Mouse (Mus musculus): ENCODE measurements around the gene Fut1.

The Fut1 gene

DNA sequence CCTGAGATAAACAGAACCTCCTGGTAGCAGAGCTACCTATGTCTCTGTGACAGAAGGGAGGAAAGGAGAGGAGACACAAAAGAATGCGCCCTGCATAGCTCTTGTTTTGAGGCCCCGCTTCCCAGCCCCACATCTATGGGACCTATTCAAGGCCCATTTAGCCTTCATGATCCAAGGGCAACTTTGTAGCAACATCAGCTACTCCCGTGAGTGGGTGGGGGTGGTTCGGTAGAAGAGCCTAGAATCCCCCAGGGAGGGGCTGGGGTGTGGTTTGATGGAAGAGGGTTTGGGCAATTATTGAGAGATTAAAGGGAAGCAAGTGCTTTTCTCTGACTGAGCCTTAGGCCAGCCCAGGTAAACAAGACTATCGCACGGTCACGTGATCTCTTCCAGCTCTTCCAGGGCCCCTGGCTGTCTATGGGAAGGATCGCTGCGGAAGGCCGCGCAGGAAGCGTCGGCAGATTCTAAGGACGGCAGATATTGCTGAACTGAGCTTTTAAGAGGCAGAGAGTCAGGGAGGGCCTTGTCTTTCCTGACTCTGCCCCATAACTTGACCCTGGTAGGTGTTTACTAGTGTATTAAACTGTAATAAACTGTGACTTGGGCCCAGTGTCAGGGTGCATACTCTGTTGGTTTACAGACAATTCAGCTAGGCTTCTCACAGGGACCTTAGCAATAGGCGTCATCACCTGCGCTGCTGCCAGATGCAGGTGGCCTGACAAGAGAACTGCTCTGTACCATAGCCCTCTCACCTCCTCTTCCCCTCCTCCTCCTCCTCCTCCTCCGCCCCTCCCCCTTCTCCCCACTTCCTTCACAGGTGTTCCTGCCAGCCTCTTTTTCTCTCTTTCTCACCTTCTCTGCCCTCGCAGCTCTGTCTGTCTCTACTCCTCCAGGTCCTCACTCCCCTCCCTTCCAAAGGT is 17.9 kb upstream of the Fut1 start:
- no peak for DNase-seq (ENCODE audit: low spot score)

DNA sequence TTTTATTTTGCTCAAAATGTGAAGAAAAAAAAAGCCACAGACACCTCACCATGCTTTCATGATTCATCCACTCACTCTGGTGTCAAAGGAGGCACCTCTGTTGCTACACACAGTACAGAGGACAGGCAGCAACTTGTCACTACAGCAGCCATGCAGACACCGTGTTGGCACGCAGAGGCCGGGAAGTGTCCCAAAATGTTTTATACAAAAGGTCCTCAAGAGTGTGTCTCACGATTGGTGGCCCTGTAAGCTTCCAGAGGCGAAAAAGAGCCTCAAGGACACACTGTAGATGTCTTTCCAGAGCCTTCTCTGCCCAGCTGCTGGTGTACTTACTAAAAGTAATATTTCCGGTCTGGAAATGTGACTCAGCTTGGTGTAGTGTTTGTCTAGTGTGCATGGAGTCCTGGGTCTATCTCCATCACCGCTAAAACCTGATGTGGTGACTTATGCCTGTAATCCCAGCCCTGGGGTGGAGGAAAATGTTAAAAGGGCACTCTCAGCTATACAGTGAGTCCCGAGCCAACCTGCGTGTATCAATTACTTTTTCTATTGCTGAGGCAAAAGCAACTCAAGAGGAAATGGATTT is 11.3 kb upstream of the Fut1 start:
- no peak for DNase-seq (ENCODE audit: low spot score)

DNA sequence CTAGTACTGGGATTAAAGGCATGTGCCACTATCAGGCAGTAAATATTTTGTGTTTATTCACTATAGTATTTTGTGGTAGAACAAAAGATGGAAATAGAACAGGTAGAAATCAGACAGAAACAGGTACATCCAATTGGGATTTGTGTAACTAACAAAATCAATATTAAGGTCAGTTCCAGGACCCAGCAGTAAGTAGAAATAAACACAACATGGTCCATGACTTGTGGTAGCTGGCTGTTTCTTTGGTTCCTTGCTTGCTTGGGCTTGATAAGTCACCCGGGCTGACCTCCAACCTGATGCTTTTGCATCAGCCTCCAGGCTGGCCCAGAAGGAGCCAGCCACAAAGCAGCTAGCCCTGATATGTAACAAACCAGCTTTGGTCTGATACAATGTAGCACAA is 7.6 kb upstream of the Fut1 start:
- DNase-seq (ENCODE audit: low spot score) = no peak

DNA sequence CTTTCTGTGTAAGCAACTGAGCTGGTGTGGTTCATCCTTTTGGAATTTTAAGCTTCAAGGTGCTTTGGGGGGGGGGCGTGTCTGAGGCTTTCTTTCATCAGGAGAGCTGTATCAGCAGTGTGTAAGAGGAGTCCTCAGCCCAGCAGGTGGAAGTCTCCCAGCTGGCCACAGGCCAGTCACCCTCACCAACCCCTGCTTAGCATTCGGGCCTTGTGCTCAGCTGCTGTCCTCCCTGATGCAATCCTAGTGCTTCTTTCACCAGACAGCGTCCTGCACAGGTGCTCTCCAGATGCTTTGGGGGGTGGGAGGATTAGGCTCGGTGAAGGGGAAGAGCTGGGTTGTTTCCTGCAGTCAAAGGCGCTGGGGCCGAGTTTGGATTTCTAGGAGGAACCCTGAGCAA is 812 bp upstream of the Fut1 start:
- no peak for DNase-seq (ENCODE audit: low spot score)

DNA sequence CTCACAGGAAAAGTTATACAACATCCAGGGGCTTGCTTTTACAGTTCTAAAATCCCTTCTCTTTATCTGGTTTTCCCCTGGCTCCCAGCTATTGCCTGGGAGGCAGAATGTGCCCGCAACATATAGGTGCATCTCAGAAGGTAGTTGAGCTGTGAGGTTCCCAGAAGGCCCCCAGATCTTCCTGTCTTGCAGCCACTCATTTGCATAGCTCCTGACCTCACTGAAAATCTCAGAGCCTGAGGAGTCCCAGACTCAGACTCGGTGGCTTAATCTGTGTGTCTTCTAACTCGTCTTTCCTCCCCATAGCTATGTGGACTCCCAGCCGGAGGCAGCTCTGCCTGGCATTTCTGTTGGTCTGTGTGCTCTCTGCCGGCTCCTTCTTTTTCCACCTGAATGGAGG is 1.2 kb downstream of the Fut1 start:
- DNase-seq (ENCODE audit: low spot score) = no peak

GRCm38 (mm10) chr7:45619592-45619991 is 2.5 kb downstream of the Fut1 start:
- no peak for DNase-seq (ENCODE audit: low spot score)

GRCm38 (mm10) chr7:45621443-45621842 is 4.4 kb downstream of the Fut1 start, which contains the start of gene Izumo1:
TSS of gene Izumo1 (plus strand) at chr7:45621811.
- DNase-seq (ENCODE audit: low spot score) = peak; percentile 35

- no peak for DNase-seq (ENCODE audit: low spot score)
Measured at GRCm38 (mm10) chr7:45623507-45623906, 6.4 kb downstream of the Fut1 start.

GRCm38 (mm10) chr7:45624718-45625117 is 7.6 kb downstream of the Fut1 start:
- DNase-seq (ENCODE audit: low spot score) = no peak

GRCm38 (mm10) chr7:45625481-45625880 is 8.4 kb downstream of the Fut1 start:
- DNase-seq (ENCODE audit: low spot score) = no peak

- DNase-seq (ENCODE audit: low spot score) = no peak
Measured at GRCm38 (mm10) chr7:45626571-45627076, 9.5 kb downstream of the Fut1 start.

DNA sequence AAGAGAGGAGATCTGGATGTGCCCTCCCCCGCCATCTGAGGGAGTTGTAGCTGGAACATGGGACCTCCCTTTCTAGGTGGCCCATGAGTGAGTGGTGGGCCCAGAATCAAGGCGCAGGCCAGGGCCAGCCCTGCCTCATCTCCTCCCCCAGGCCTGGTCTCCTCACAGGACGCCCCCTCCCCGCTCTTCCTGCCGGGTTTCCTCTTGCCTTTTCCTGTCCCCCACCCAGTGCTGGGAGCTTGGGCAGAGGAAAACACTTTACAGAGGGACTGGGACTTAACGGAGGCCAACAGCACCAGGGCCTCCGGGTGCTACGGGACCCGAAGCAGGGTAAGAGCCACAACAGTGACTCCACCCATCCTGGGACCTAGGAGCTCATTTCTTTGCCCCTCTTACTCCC is 10.2 kb downstream of the Fut1 start, which contains the start of gene Rasip1:
TSS of gene Rasip1 (plus strand) at position 228 of the 400 bp plus-strand sequence.
- DNase-seq (ENCODE audit: low spot score) = no peak

- DNase-seq (ENCODE audit: low spot score) = peak; percentile 79
Measured at GRCm38 (mm10) chr7:45628364-45629294, 11.5 kb downstream of the Fut1 start.

DNA sequence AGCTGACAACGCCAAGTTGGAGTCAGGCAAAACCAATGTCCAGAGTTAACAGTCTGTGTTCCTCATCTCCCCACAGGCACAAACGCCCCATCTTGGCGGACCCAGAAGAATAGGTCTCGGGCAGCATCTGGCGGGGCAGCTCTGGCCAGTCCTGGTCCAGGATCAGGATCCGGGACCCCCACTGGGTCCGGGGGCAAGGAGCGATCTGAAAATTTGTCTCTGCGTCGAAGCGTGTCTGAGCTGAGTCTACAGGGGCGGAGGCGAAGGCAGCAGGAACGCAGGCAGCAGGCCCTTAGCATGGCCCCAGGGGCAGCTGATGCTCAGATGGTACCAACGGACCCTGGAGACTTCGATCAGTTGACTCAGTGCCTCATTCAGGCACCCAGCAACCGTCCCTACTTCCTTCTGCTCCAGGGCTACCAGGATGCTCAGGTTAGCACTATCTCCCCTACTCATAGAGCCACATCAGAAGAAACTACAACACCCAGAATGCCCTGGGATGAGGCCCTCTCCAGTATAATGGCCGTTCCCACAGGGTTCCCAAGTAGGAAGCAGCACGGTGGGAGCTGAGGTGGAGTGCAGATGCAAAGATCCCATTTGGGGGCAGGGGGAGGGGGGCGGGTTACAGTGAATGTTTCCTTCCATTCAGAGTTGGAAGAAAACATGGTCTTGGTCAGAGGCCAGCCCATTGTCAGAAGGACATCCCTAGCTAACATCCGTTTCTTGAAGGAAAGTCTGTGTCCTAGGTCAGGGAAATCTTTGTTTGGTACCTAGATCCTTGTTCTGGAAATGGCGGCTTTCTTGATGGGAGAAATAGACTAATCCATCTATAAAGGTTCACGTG is 13.2 kb downstream of the Fut1 start:
- DNase-seq (ENCODE audit: low spot score) = no peak

DNA sequence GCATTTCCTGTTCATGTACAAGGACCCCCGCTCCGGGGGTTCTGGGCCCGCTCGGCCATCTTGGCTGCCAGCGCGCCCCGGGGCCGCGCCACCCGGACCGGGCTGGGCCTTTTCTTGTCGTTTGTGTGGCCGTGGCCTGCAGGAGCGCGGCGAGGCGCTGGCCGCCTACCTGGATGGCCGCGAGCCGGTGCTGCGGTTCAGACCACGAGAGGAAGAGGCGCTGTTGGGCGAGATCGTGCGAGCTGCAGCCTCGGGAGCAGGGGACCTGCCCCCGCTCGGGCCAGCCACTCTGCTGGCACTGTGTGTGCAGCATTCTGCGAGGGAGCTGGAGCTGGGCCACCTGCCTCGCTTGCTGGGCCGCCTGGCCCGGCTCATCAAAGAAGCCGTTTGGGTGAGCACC is 15.4 kb downstream of the Fut1 start:
- no peak for DNase-seq (ENCODE audit: low spot score)

GRCm38 (mm10) chr7:45634946-45635681 is 18.0 kb downstream of the Fut1 start:
- DNase-seq (ENCODE audit: low spot score) = peak; percentile 28

DNA sequence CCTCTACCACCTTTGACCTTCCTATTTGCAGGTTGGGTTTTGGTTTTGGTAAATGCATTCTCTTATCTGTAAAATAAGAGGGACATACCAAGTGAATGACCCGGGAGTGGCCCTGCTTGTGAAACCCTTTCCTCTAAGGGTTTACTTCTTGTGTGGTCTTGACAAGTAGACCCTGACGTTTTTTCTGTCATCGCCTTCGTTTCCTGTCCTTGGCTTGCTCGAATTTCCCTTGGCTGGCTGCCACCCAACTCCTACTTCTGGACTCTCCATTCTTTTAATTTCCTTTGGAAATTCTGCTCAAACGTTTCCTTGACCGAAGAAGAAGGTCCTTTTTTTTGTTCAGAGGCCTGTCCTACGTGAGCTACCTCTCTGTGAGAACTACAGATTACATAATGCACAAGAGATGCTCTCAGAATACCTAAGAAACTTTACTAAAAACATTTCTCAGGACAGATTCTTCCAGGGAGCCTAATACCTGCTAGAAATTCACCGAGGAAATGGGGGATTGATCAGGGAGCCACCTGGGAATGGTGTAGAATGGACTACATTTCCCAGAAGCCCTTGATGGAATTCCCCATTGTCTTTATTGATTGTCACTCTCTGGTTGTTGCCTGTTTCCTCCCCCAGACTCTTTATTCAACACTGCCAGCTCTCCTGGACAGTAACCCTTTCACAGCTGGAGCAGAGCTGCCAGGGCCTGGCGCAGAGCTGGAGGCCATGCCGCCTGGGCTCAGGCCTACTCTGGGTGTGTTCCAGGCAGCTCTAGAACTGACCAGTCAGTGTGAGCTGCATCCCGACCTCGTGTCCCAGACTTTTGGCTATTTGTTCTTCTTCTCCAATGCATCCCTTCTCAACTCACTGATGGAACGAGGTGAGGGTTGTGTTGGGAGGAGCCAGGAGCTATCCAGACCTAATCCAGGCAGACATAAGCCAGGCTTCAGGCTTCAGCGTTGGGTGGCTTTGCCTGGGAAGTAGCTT is 18.9 kb downstream of the Fut1 start:
- DNase-seq (ENCODE audit: low spot score) = no peak

- DNase-seq (ENCODE audit: low spot score) = no peak
Measured at GRCm38 (mm10) chr7:45637710-45638109, 20.6 kb downstream of the Fut1 start.

All from T-cell, adult 2 months (primary cell).